Mouse (Mus musculus): ENCODE data around the gene Cdk9.
A peak's percentile ranks its signal among the peaks of the same experiment; 100 is the strongest.

The Cdk9 gene

GRCm38 (mm10) chr2:32712934-32713817 lies at the start of gene Cdk9:
Gene Cdk9, minus strand, starts transcription at chr2:32713076.
- DNase-seq (ENCODE audit: low spot score) = peak; percentile 88

- DNase-seq (ENCODE audit: low spot score) = no peak
Observed at GRCm38 (mm10) chr2:32761859-32762258, 49.0 kb upstream of the Cdk9 start.

- DNase-seq (ENCODE audit: low spot score) = no peak
Observed at GRCm38 (mm10) chr2:32761361-32761760, 48.5 kb upstream of the Cdk9 start.

GRCm38 (mm10) chr2:32759001-32759400 lies 46.1 kb upstream of the Cdk9 start:
- no peak for DNase-seq (ENCODE audit: low spot score)

- no peak for DNase-seq (ENCODE audit: low spot score)
Observed at GRCm38 (mm10) chr2:32758503-32758902, 45.6 kb upstream of the Cdk9 start.

GRCm38 (mm10) chr2:32757056-32757845 lies 44.4 kb upstream of the Cdk9 start, which contains the start of gene Tor2a:
Gene Tor2a, plus strand, starts transcription at chr2:32757234.
- DNase-seq (ENCODE audit: low spot score) = peak; percentile 96

GRCm38 (mm10) chr2:32756674-32757055 lies 43.8 kb upstream of the Cdk9 start:
- no peak for DNase-seq (ENCODE audit: low spot score)

GRCm38 (mm10) chr2:32752181-32752580 lies 39.3 kb upstream of the Cdk9 start:
- DNase-seq (ENCODE audit: low spot score) = no peak

GRCm38 (mm10) chr2:32751665-32752033 lies 38.8 kb upstream of the Cdk9 start:
- DNase-seq (ENCODE audit: low spot score) = no peak

- DNase-seq (ENCODE audit: low spot score) = peak; percentile 48
Observed at GRCm38 (mm10) chr2:32750887-32751664, 38.2 kb upstream of the Cdk9 start.

- no peak for DNase-seq (ENCODE audit: low spot score)
Observed at GRCm38 (mm10) chr2:32750199-32750598, 37.3 kb upstream of the Cdk9 start.

- no peak for DNase-seq (ENCODE audit: low spot score)
Observed at GRCm38 (mm10) chr2:32749082-32749481, 36.2 kb upstream of the Cdk9 start.

GRCm38 (mm10) chr2:32744272-32744982 lies 31.6 kb upstream of the Cdk9 start:
- DNase-seq (ENCODE audit: low spot score) = no peak

GRCm38 (mm10) chr2:32742173-32742531 lies 29.3 kb upstream of the Cdk9 start:
- no peak for DNase-seq (ENCODE audit: low spot score)

GRCm38 (mm10) chr2:32741273-32742172 lies 28.6 kb upstream of the Cdk9 start:
- no peak for DNase-seq (ENCODE audit: low spot score)

- DNase-seq (ENCODE audit: low spot score) = no peak
Observed at GRCm38 (mm10) chr2:32740916-32741272, 28.0 kb upstream of the Cdk9 start, which contains the start of gene 6330409D20Rik. Gene 6330409D20Rik, minus strand, starts transcription at chr2:32741016.

GRCm38 (mm10) chr2:32739311-32739710 lies 26.4 kb upstream of the Cdk9 start:
- no peak for DNase-seq (ENCODE audit: low spot score)

- no peak for DNase-seq (ENCODE audit: low spot score)
Observed at GRCm38 (mm10) chr2:32737008-32737407, 24.1 kb upstream of the Cdk9 start.

- DNase-seq (ENCODE audit: low spot score) = no peak
Observed at GRCm38 (mm10) chr2:32736306-32736829, 23.5 kb upstream of the Cdk9 start.

GRCm38 (mm10) chr2:32734933-32735332 lies 22.1 kb upstream of the Cdk9 start:
- DNase-seq (ENCODE audit: low spot score) = no peak

Data from ovary, adult 18-20 months (tissue).